Mouse (Mus musculus) cortical plate, adult 2 months (tissue): Measurements from ENCODE around the gene 4930596D02Rik.

Experiments used
- CTCF ChIP-seq: fragments of 200-500 bp; IDR thresholded peaks from 2 replicates; pipeline ENCODE4 v1.5.1; 2011; ENCODE audit warnings: mild to moderate bottlenecking, control low read depth, low read length; ENCODE audit not compliant: insufficient read depth; ENCODE audit errors: extremely low read depth
- POLR2A ChIP-seq: fragments of 200-500 bp; IDR thresholded peaks from 2 replicates; pipeline ENCODE4 v1.6.1; 2011; ENCODE audit warnings: mild to moderate bottlenecking, low read length, control low read depth; ENCODE audit not compliant: insufficient read depth; ENCODE audit errors: extremely low read depth

GRCm38 (mm10) chr14:35811878-35812277, at the start of gene 4930596D02Rik:
- no peak for TF ChIP-seq CTCF
- TF ChIP-seq POLR2A = no peak
